ENCODE assay signal across 29 mouse cellular contexts in genomic region chr9:111550281-111550962, GRCm38 (mm10).
A peak's percentile ranks its signal among the peaks of the same experiment; 100 is the strongest.
DNase-seq lines count a peak whose midpoint lies in the region; ATAC-seq lines count a peak whose summit lies in the region.
"Had no signal": no experiment of that assay in that cellular context is flagged by ENCODE, and none has a peak within 500 bp of the region (broad histone marks: within the 10 kb centered on the region; RNA-seq: fewer than 3 reads in every experiment).

No protein-coding gene starts in this region.

- H3K9ac ChIP-seq in intestine, embryonic 16.5 days (ENCODE audit: low read depth, low read length): no peak overlapping the region
- H3K9ac ChIP-seq: embryonic facial prominence, embryonic 13.5 days; forebrain, embryonic 12.5 days; liver, embryonic 15.5 days; lung, embryonic 15.5 days; midbrain, embryonic 12.5 days; neural tube, embryonic 12.5 days had no signal

- peak; percentile 65 for ATAC-seq in intestine, embryonic 16.5 days
- ATAC-seq: activated CD4-positive, CD25-positive, alpha-beta regulatory T cell, adult 4 months; hindbrain, postnatal 0 days had no signal

- H3K4me3 ChIP-seq in intestine, embryonic 16.5 days (ENCODE audit: low read length): no peak overlapping the region
- H3K4me3 ChIP-seq: embryonic facial prominence, embryonic 13.5 days; erythroblast, embryonic 14.5 days; forebrain, embryonic 12.5 days; heart, adult 2 months; hindbrain, embryonic 10.5 days; limb, embryonic 10.5 days; liver, embryonic 15.5 days; lung, embryonic 15.5 days; midbrain, embryonic 12.5 days; neural tube, embryonic 12.5 days had no signal

- H3K36me3 ChIP-seq in intestine, embryonic 16.5 days (ENCODE audit: control insufficient read depth, insufficient read depth, low read length): no peaks in the 10 kb centered on the region
- H3K36me3 ChIP-seq: embryonic facial prominence, embryonic 13.5 days; forebrain, embryonic 12.5 days; hindbrain, embryonic 10.5 days; limb, embryonic 10.5 days; liver, embryonic 15.5 days; lung, embryonic 15.5 days; midbrain, embryonic 12.5 days; neural tube, embryonic 12.5 days had no signal

- peak overlapping the region; percentile 5; the same call in 1 of the 2 replicates for H3K4me2 ChIP-seq in intestine, embryonic 16.5 days (ENCODE audit: low read depth, low read length)
- H3K4me2 ChIP-seq: embryonic facial prominence, embryonic 13.5 days; forebrain, embryonic 12.5 days; liver, embryonic 15.5 days; lung, embryonic 15.5 days; midbrain, embryonic 12.5 days; neural tube, embryonic 12.5 days had no signal

- WGBS in intestine, embryonic 16.5 days: 61% methylated on average over 21 of the region's 21 CpGs

- H3K27ac ChIP-seq in intestine, embryonic 16.5 days (ENCODE audit: low read length): 0 out of 2 replicates have a peak overlapping the region, but pooled peaks have one; percentile 5
- H3K27ac ChIP-seq: embryonic facial prominence, embryonic 13.5 days; forebrain, embryonic 12.5 days; heart, adult 2 months; hindbrain, embryonic 10.5 days; hindbrain, postnatal 0 days; limb, embryonic 10.5 days; liver, embryonic 15.5 days; lung, embryonic 15.5 days; midbrain, embryonic 12.5 days; neural tube, embryonic 12.5 days had no signal

- H3K4me1 ChIP-seq in intestine, embryonic 16.5 days (ENCODE audit: control insufficient read depth, insufficient read depth, low read length): peaks cover 4% of the 10 kb centered on the region; the same call in 1 of the 2 replicates
- H3K4me1 ChIP-seq: forebrain, embryonic 12.5 days; limb, embryonic 10.5 days; liver, embryonic 15.5 days; midbrain, embryonic 12.5 days had no signal

- DNase-seq in adrenal gland, postnatal 14 days: peak; percentile 21
- no peak for DNase-seq in adrenal gland, adult (ENCODE audit: inconsistent age in 2 of 2, low spot score in 1 of 2)
- DNase-seq in heart, postnatal 4 days: peak; percentile 11
- no peak for DNase-seq in heart, adult 9 months (ENCODE audit: low spot score in 2 of 2)
- peak; percentile 19 for DNase-seq in lung, postnatal 14 days
- no peak for DNase-seq in lung, postnatal 36 days
- DNase-seq: adrenal gland, postnatal 10 days; cerebellum, adult 2 months; embryo, embryonic 11 days; gastrocnemius, postnatal 25 days; kidney, adult 2 months; layer of hippocampus, adult 9-11 months; liver; right cerebral cortex, postnatal 25 days; spleen, adult 18-20 months; thymus, postnatal 14 days had no signal

- no peaks in the 10 kb centered on the region for H3K27me3 ChIP-seq in intestine, embryonic 16.5 days (replicated peaks; ENCODE audit: control insufficient read depth, insufficient read depth, low read length)
- H3K27me3 ChIP-seq: embryonic facial prominence, embryonic 13.5 days; forebrain, embryonic 12.5 days; liver, embryonic 15.5 days; lung, embryonic 15.5 days; midbrain, embryonic 12.5 days; neural tube, embryonic 12.5 days had no signal

- no peaks in the 10 kb centered on the region for H3K9me3 ChIP-seq in intestine, embryonic 16.5 days (ENCODE audit: control insufficient read depth, low read length)
- H3K9me3 ChIP-seq: embryonic facial prominence, embryonic 13.5 days; forebrain, embryonic 12.5 days; hindbrain, embryonic 10.5 days; limb, embryonic 10.5 days; liver, embryonic 15.5 days; lung, embryonic 15.5 days; midbrain, embryonic 12.5 days; neural tube, embryonic 12.5 days had no signal

Comparison
In these comparisons a context has a peak if more than half of its experiments do, and no peak if none do; other contexts are left out.
1. DNase-seq: peak in adrenal gland, postnatal 14 days (single experiment), heart, postnatal 4 days (single experiment) and lung, postnatal 14 days (single experiment); none in adrenal gland, adult (0 of 2), heart, adult 9 months (0 of 2) and lung, postnatal 36 days (single experiment).